Mouse (Mus musculus): ENCODE measurements around the gene Ppfia3. TPM values are rescaled to one million over a fixed set of nuclear protein-coding genes. Genes with fewer than 3 reads are reported as not detected.
A peak's percentile ranks its signal among the peaks of the same experiment; 100 is the strongest.

The Ppfia3 gene
- polyA plus RNA-seq, 2 experiments from 2014 or later = not detected

- ATAC-seq = no peak
Measured at GRCm38 (mm10) chr7:45342081-45342480, 24.7 kb downstream of the Ppfia3 start.

GRCm38 (mm10) chr7:45341303-45341702, 25.5 kb downstream of the Ppfia3 start:
- ATAC-seq = peak; percentile 83

- no peak for ATAC-seq
Measured at GRCm38 (mm10) chr7:45340669-45341068, 26.1 kb downstream of the Ppfia3 start.

- ATAC-seq = no peak
Measured at GRCm38 (mm10) chr7:45340066-45340442, 26.8 kb downstream of the Ppfia3 start.

GRCm38 (mm10) chr7:45339410-45340065, 27.3 kb downstream of the Ppfia3 start:
- peak; percentile 38 for ATAC-seq

GRCm38 (mm10) chr7:45338161-45338911, 28.5 kb downstream of the Ppfia3 start:
- ATAC-seq = peak; percentile 12

- ATAC-seq = no peak
Measured at GRCm38 (mm10) chr7:45337469-45337868, 29.4 kb downstream of the Ppfia3 start.

GRCm38 (mm10) chr7:45336319-45336718, 30.5 kb downstream of the Ppfia3 start:
- ATAC-seq = no peak

- no peak for ATAC-seq
Measured at GRCm38 (mm10) chr7:45335056-45335455, 31.8 kb downstream of the Ppfia3 start, which contains the start of gene Hrc. Hrc (plus strand) TSS chr7:45335290.

- ATAC-seq = no peak
Measured at GRCm38 (mm10) chr7:45334605-45335004, 32.2 kb downstream of the Ppfia3 start.

GRCm38 (mm10) chr7:45333431-45333982, 33.3 kb downstream of the Ppfia3 start, which contains the start of gene Trpm4:
Trpm4 (minus strand) TSS chr7:45333780.
- ATAC-seq = peak; percentile 93

GRCm38 (mm10) chr7:45332685-45333425, 34.0 kb downstream of the Ppfia3 start:
- ATAC-seq = peak; percentile 35

GRCm38 (mm10) chr7:45331502-45331901, 35.3 kb downstream of the Ppfia3 start:
- ATAC-seq = no peak

- ATAC-seq = no peak
Measured at GRCm38 (mm10) chr7:45328841-45329475, 37.9 kb downstream of the Ppfia3 start.

- ATAC-seq = no peak
Measured at GRCm38 (mm10) chr7:45325800-45326199, 41.0 kb downstream of the Ppfia3 start.

GRCm38 (mm10) chr7:45323069-45323468, 43.8 kb downstream of the Ppfia3 start:
- no peak for ATAC-seq

GRCm38 (mm10) chr7:45322245-45322644, 44.6 kb downstream of the Ppfia3 start:
- ATAC-seq = no peak

GRCm38 (mm10) chr7:45316536-45316935, 50.3 kb downstream of the Ppfia3 start:
- no peak for ATAC-seq

GRCm38 (mm10) chr7:45315182-45315701, 51.6 kb downstream of the Ppfia3 start:
- ATAC-seq = no peak

- ATAC-seq = no peak
Measured at GRCm38 (mm10) chr7:45313495-45313894, 53.3 kb downstream of the Ppfia3 start.

GRCm38 (mm10) chr7:45312686-45313453, 53.9 kb downstream of the Ppfia3 start:
- no peak for ATAC-seq
